Mouse (Mus musculus) splenic B cell, adult 2 months (primary cell): ENCODE data around the gene Ghrl.
"Not testable (repeated sequence)": the region's sequence is repeated elsewhere in the genome, so short reads cannot be mapped to it uniquely, and the experiment has no call there.

Experiments
- DNase-seq: peaks from one replicate; pipeline ENCODE4 v3.0.0-alpha.2; 2011; ENCODE audit warnings: low read depth, low spot score
- H3K27me3 ChIP-seq: 2 replicates; pipeline ENCODE4 v1.6.1; 2012; ENCODE audit warnings: mild to moderate bottlenecking, low read length, moderate library complexity, mixed read lengths; ENCODE audit not compliant: control insufficient read depth, poor library complexity, insufficient read depth, severe bottlenecking
- H3K36me3 ChIP-seq: 2 replicates; pipeline ENCODE4 v1.6.1; 2012; ENCODE audit warnings: mild to moderate bottlenecking, low read length, moderate library complexity, mixed read lengths; ENCODE audit not compliant: control insufficient read depth, poor library complexity, insufficient read depth, severe bottlenecking

Ghrl gene

DNA sequence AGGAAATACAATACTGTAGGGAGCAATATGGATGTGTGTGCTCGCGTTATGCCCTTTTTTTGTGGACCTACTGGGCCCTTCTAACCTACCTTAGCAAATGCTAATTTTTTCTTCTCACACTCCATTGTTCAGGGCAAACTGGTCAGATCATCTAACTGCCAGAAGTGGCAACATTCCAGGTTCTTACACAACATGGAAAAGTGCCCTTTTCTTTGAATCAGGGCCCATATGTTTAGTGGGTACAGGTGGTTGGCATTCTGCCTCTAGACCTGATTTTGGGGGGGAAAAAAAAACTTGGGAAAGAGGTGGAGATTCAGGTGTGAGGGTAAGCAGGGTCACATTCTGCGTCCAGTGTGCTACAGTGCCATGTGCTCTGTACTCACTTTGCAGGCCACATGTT is 2.1 kb downstream of the Ghrl start:
- peaks cover 4% of the 10 kb centered on the region; the same call in 1 of the 2 replicates for H3K36me3 ChIP-seq
- H3K27me3 ChIP-seq: no peaks in the 10 kb centered on the region
- DNase-seq: no peak

- Histone ChIP-seq H3K36me3 (peaks cover 18% of the 10 kb centered on the region), H3K27me3 (no peaks in the 10 kb centered on the region)
- no peak for DNase-seq
Measured at GRCm38 (mm10) chr6:113714797-113715196, 4.9 kb downstream of the Ghrl start.

DNA sequence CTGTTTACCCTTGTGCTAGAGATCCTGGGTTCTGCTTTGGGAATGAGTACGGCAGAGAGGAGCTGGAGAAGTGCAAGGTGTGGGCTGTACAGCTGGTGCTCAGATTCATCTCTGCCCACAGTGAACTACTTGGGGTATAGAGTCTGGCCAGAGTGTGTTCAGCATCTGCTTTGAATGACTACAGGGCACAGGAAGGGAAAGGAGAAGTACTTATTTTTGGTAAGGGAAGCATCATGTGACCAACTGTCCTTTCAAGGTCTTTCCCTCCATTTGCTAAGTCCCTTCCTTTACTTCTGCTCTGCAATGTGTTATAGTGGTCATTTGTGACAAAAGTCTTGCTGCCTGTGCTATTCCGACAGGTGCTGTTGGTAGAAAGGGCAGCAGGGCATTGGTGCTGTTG is 5.4 kb downstream of the Ghrl start:
- H3K36me3 ChIP-seq: peaks cover 20% of the 10 kb centered on the region
- DNase-seq: peak; percentile 60
- H3K27me3 ChIP-seq: no peaks in the 10 kb centered on the region

- H3K27me3 ChIP-seq, DNase-seq: not testable (repeated sequence)
- peaks cover 25% of the 10 kb centered on the region for H3K36me3 ChIP-seq
Measured at GRCm38 (mm10) chr6:113713389-113713788, 6.3 kb downstream of the Ghrl start.

GRCm38 (mm10) chr6:113712718-113713117 is 7.0 kb downstream of the Ghrl start:
- peaks cover 31% of the 10 kb centered on the region for H3K36me3 ChIP-seq
- DNase-seq: no peak
- no peaks in the 10 kb centered on the region for H3K27me3 ChIP-seq

- peak; percentile 55 for DNase-seq
- peaks cover 9% of the 10 kb centered on the region for H3K36me3 ChIP-seq
- no peaks in the 10 kb centered on the region for H3K27me3 ChIP-seq
Measured at GRCm38 (mm10) chr6:113697222-113698205, 22.2 kb downstream of the Ghrl start.

DNA sequence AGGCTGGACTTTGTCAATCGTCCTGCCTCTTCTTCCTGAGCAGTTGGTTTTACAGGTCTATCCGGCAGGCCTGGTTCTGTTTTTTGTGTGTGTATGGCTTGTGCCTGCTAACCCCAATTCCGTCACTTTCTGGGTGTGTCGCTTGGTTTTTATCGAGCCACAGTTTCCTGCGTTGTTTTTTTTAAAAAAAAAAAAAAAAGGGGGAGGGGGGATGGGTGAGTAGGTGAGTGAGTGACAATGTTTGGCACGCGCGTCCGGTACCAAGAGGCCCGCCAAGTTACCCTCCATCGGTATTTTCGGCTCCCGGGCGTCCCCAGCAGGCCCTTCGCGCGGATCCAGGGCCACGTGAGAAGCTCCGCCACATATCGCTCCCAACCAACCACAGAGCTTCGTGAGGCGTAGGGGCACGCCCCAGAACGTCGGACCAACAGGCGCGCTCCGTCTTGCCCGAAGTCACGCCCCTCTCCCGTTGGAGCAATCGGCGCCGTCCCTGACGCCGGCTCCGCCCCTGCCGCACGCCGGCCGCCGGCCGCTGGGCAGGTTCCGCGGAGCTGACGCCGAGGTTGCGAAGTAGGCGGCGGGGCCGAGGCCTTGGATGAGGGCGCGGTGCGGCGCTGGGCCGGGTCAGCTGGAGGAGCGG is 23.0 kb downstream of the Ghrl start, which contains the start of gene Tatdn2:
TSS of gene Tatdn2 (plus strand) at position 469 of the 640 bp plus-strand sequence.
- H3K27me3 ChIP-seq: no peaks in the 10 kb centered on the region
- peak; percentile 99 for DNase-seq
- peaks cover 6% of the 10 kb centered on the region for H3K36me3 ChIP-seq

GRCm38 (mm10) chr6:113695766-113696355 is 23.8 kb downstream of the Ghrl start:
- H3K27me3 ChIP-seq: no peaks in the 10 kb centered on the region
- H3K36me3 ChIP-seq: peaks cover 4% of the 10 kb centered on the region
- no peak for DNase-seq

DNA sequence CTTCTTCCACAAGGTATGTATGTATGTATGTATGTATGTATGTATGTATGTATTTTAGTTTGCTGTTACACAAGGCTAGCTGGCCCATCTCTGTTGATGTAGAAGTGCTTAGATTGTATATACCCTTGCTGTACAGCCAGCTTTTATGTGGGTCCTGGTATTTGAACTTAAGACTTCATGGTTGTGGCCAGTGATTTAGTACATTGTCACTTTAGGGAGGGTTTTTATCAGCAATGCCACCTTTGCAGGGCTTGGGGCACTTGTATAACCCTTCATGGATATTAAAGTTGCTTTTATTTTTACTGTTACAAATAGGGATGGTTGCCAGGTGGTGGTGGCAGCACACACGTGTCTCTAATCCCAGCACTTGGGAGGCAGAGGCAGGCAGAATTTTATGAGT is 24.5 kb downstream of the Ghrl start:
- no peak for DNase-seq
- Histone ChIP-seq H3K27me3 (no peaks in the 10 kb centered on the region), H3K36me3 (peaks cover 4% of the 10 kb centered on the region)

- H3K36me3 ChIP-seq: peaks cover 4% of the 10 kb centered on the region
- H3K27me3 ChIP-seq: no peaks in the 10 kb centered on the region
- DNase-seq: no peak
Measured at GRCm38 (mm10) chr6:113693377-113693776, 26.3 kb downstream of the Ghrl start.

GRCm38 (mm10) chr6:113692661-113693133 is 27.0 kb downstream of the Ghrl start:
- H3K27me3 ChIP-seq: no peaks in the 10 kb centered on the region
- peaks cover 5% of the 10 kb centered on the region for H3K36me3 ChIP-seq
- peak; percentile 80 for DNase-seq

GRCm38 (mm10) chr6:113691084-113691462 is 28.6 kb downstream of the Ghrl start:
- Histone ChIP-seq H3K36me3 (peaks cover 10% of the 10 kb centered on the region), H3K27me3 (no peaks in the 10 kb centered on the region)
- peak; percentile 40 for DNase-seq

DNA sequence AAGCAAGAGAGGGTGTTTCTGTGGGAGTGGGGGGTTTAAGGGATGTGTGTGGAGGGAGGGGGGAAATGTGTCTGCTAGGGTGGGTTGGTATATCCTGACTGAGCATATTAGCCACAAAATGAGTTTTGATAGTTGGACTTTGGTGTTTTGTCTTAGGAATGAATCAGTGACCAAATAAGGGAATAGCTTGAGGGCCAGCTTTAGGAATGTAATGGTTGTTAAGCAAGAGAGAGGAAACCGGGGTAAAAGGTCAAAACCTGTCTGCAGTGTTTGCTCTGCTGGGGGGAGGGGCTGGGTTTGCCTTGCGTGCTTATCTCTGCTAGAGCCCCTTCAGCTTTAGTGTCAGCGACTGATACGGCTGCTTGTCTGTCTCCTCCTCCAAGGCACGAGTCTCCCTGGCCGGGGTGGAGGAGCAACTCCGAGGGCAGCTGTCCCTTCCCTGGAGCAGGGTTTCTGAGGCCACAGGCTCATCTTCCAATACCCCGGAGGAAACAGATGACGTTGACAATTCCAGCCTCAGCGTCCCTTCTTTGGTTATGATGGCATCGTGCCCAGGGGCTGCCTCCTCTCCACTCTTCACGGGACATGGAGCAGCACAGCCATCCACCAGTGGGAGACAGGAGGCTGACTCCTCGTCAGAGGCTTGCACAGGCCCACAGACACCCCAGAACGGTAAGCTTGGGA is 29.1 kb downstream of the Ghrl start:
- Histone ChIP-seq H3K36me3 (peaks cover 13% of the 10 kb centered on the region), H3K27me3 (no peaks in the 10 kb centered on the region)
- no peak for DNase-seq

DNA sequence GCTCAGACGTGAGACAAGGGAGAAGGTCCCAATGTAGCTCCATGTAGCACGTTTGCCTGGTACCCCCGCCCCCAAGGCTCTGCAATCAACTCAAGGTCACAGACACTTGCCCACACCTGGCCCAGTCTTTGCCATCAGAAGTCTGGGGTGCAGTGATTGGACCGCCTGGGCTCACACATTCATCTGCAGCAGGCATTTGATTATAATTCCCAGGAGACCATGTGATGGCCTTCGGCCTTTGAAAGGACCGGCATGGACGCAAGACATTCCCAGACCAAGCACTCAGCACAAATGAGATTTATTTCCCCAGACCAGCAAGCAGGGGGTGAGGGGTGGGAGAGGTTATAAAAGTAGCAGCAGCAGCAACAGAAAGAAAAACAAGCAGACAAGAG is 29.7 kb downstream of the Ghrl start:
- Histone ChIP-seq H3K27me3 (no peaks in the 10 kb centered on the region), H3K36me3 (peaks cover 17% of the 10 kb centered on the region)
- DNase-seq: no peak
